Mouse (Mus musculus): ENCODE results near the gene Usp25. TPM values are rescaled to one million over a fixed set of nuclear protein-coding genes. Genes with fewer than 3 reads are reported as not detected.

Usp25 gene
- polyA plus RNA-seq, 1 experiment from 2014 or later: 50.5 TPM

GRCm38 (mm10) chr16:77140651-77141050, 127.1 kb downstream of the Usp25 start:
- Histone ChIP-seq H3K79me2 (ENCODE audit: inconsistent target) (no peaks in the 10 kb centered on the region), H3K27ac (no peak overlapping the region), H3K4me3 (ENCODE audit: inconsistent target) (no peak overlapping the region), H3K36me3 (ENCODE audit: inconsistent target) (no peaks in the 10 kb centered on the region)
- whole genome bisulfite sequencing (ENCODE audit: missing documents): 94% methylated on average over 7 of the region's 7 CpGs

GRCm38 (mm10) chr16:77146801-77147200, 133.3 kb downstream of the Usp25 start:
- Histone ChIP-seq H3K36me3 (ENCODE audit: inconsistent target) (no peaks in the 10 kb centered on the region), H3K27ac (no peak overlapping the region), H3K4me3 (ENCODE audit: inconsistent target) (no peak overlapping the region), H3K79me2 (ENCODE audit: inconsistent target) (no peaks in the 10 kb centered on the region)
- WGBS (ENCODE audit: missing documents): 93% methylated on average over 5 of the region's 5 CpGs

GRCm38 (mm10) chr16:77150338-77150737, 136.8 kb downstream of the Usp25 start:
- WGBS (ENCODE audit: missing documents): 85% methylated on average over 8 of the region's 8 CpGs
- Histone ChIP-seq H3K27ac (no peak overlapping the region), H3K79me2 (ENCODE audit: inconsistent target) (no peaks in the 10 kb centered on the region), H3K4me3 (ENCODE audit: inconsistent target) (no peak overlapping the region), H3K36me3 (ENCODE audit: inconsistent target) (no peaks in the 10 kb centered on the region)

- Histone ChIP-seq H3K79me2 (ENCODE audit: inconsistent target) (no peaks in the 10 kb centered on the region), H3K4me3 (ENCODE audit: inconsistent target) (no peak overlapping the region)
- WGBS (ENCODE audit: missing documents): 84% methylated on average over 4 of the region's 4 CpGs
These were observed 137.4 kb downstream of the Usp25 start for GRCm38 (mm10) chr16:77150884-77151283.

GRCm38 (mm10) chr16:77152288-77152687, 138.8 kb downstream of the Usp25 start:
- Histone ChIP-seq H3K4me3 (ENCODE audit: inconsistent target) (no peak overlapping the region), H3K79me2 (ENCODE audit: inconsistent target) (no peaks in the 10 kb centered on the region), H3K27ac (no peak overlapping the region), H3K36me3 (ENCODE audit: inconsistent target) (no peaks in the 10 kb centered on the region)
- 67% methylated on average over 1 of the region's 1 CpGs for WGBS (ENCODE audit: missing documents)

More at GRCm38 (mm10) chr16:77150884-77151283, 137.4 kb downstream of the Usp25 start:
- Histone ChIP-seq H3K27ac (no peak overlapping the region), H3K36me3 (ENCODE audit: inconsistent target) (no peaks in the 10 kb centered on the region)

GRCm38 (mm10) chr16:77153216-77153715, 139.8 kb downstream of the Usp25 start:
- 92% methylated on average over 1 of the region's 1 CpGs for WGBS (ENCODE audit: missing documents)
- Histone ChIP-seq H3K79me2 (ENCODE audit: inconsistent target) (no peaks in the 10 kb centered on the region), H3K4me3 (ENCODE audit: inconsistent target) (no peak overlapping the region), H3K36me3 (ENCODE audit: inconsistent target) (no peaks in the 10 kb centered on the region), H3K27ac (no peak overlapping the region)

GRCm38 (mm10) chr16:77153815-77154214, 140.3 kb downstream of the Usp25 start:
- 90% methylated on average over 2 of the region's 2 CpGs for WGBS (ENCODE audit: missing documents)
- H3K27ac ChIP-seq: no peak overlapping the region

GRCm38 (mm10) chr16:77154831-77155230, 141.3 kb downstream of the Usp25 start:
- H3K36me3 ChIP-seq (ENCODE audit: inconsistent target): no peaks in the 10 kb centered on the region
- no peaks in the 10 kb centered on the region for H3K79me2 ChIP-seq (ENCODE audit: inconsistent target)
- H3K4me3 ChIP-seq (ENCODE audit: inconsistent target): no peak overlapping the region
- 100% methylated on average over 1 of the region's 1 CpGs for WGBS (ENCODE audit: missing documents)
- H3K27ac ChIP-seq: no peak overlapping the region

More at GRCm38 (mm10) chr16:77153815-77154214, 140.3 kb downstream of the Usp25 start:
- Histone ChIP-seq H3K36me3 (ENCODE audit: inconsistent target) (no peaks in the 10 kb centered on the region), H3K79me2 (ENCODE audit: inconsistent target) (no peaks in the 10 kb centered on the region), H3K4me3 (ENCODE audit: inconsistent target) (no peak overlapping the region)
